7 mouse cellular contexts compared by ENCODE assay signal in genomic region chr7:19748219-19749195, GRCm38 (mm10). TPM values are rescaled to one million over a fixed set of nuclear protein-coding genes. Genes with fewer than 3 reads are reported as not detected.
A peak's percentile ranks its signal among the peaks of the same experiment; 100 is the strongest.
DNase-seq lines count a peak whose midpoint lies in the region; ATAC-seq lines count a peak whose summit lies in the region.

No protein-coding gene starts in this region.

- peak; percentile 53 to 71 for DNase-seq in right cerebral cortex, postnatal 10 days (ENCODE audit: low spot score in 2 of 2)
- no peak for DNase-seq in right cerebral cortex, postnatal 25 days
- DNase-seq in embryo, embryonic 11 days, result peak; percentile 78
- DNase-seq in liver, embryonic 13.5 days, result no peak
- no peak for DNase-seq in MN1 (ENCODE audit: low spot score)

- ATAC-seq in hindbrain, embryonic 12.5 days (ENCODE audit: low FRiP score), result peak; percentile 27
- no peak for ATAC-seq in liver, embryonic 13.5 days (ENCODE audit: low read depth)
- ATAC-seq in neural tube, embryonic 13.5 days (ENCODE audit: low read depth), result peak; percentile 28

- peak overlapping the region; percentile 70 for H3K4me2 ChIP-seq in hindbrain, embryonic 12.5 days (replicated peaks)
- H3K4me2 ChIP-seq in liver, embryonic 13.5 days, result peak overlapping the region; percentile 98
- H3K4me2 ChIP-seq in neural tube, embryonic 13.5 days, result peak overlapping the region; percentile 90

- 1% methylated on average over 32 of the region's 32 CpGs for WGBS in hindbrain, embryonic 12.5 days
- WGBS in liver, embryonic 13.5 days (ENCODE audit: insufficient replicate concordance), result 1% methylated on average over 31 of the region's 32 CpGs
- 1% methylated on average over 32 of the region's 32 CpGs for WGBS in neural tube, embryonic 13.5 days

- H3K27ac ChIP-seq in hindbrain, embryonic 12.5 days, result peak overlapping the region; percentile 85
- H3K27ac ChIP-seq in liver, embryonic 13.5 days, result peak overlapping the region; percentile 76
- peak overlapping the region; percentile 85 for H3K27ac ChIP-seq in neural tube, embryonic 13.5 days (replicated peaks)

- no peaks in the 10 kb centered on the region for H3K9me3 ChIP-seq in hindbrain, embryonic 12.5 days (replicated peaks)
- H3K9me3 ChIP-seq in liver, embryonic 13.5 days (replicated peaks), result no peaks in the 10 kb centered on the region
- no peaks in the 10 kb centered on the region for H3K9me3 ChIP-seq in neural tube, embryonic 13.5 days

- H3K4me1 ChIP-seq in hindbrain, embryonic 12.5 days, result peaks cover 47% of the 10 kb centered on the region
- peaks cover 69% of the 10 kb centered on the region for H3K4me1 ChIP-seq in liver, embryonic 13.5 days (replicated peaks)
- peaks cover 50% of the 10 kb centered on the region for H3K4me1 ChIP-seq in neural tube, embryonic 13.5 days (replicated peaks)

- H3K4me3 ChIP-seq in hindbrain, embryonic 12.5 days, result peak overlapping the region; percentile 79
- H3K4me3 ChIP-seq in liver, embryonic 13.5 days (replicated peaks), result peak overlapping the region; percentile 73
- H3K4me3 ChIP-seq in neural tube, embryonic 13.5 days, result peak overlapping the region; percentile 85

- H3K36me3 ChIP-seq in hindbrain, embryonic 12.5 days, result peaks cover 5% of the 10 kb centered on the region; the same call in 1 of the 2 replicates
- no peaks in the 10 kb centered on the region for H3K36me3 ChIP-seq in liver, embryonic 13.5 days
- peaks cover 12% of the 10 kb centered on the region for H3K36me3 ChIP-seq in neural tube, embryonic 13.5 days

- peak overlapping the region; percentile 90 for H3K9ac ChIP-seq in hindbrain, embryonic 12.5 days
- H3K9ac ChIP-seq in liver, embryonic 13.5 days, result peak overlapping the region; percentile 83
- peak overlapping the region; percentile 93 for H3K9ac ChIP-seq in neural tube, embryonic 13.5 days

- no peaks in the 10 kb centered on the region for H3K27me3 ChIP-seq in hindbrain, embryonic 12.5 days
- H3K27me3 ChIP-seq in liver, embryonic 13.5 days, result no peaks in the 10 kb centered on the region
- no peaks in the 10 kb centered on the region for H3K27me3 ChIP-seq in neural tube, embryonic 13.5 days

RNA-seq across cellular contexts. Expression of gene Nectin2, which starts 1.8 kb away (rescaled TPM):
- 60.8 and 67.1 TPM in 2 replicates for polyA plus RNA-seq in hindbrain, embryonic 12.5 days (2016; fragmentation: Nextera tagmentation; extraction: Ambion mirVana)
- 17.9 and 18.2 TPM in 2 replicates for polyA plus RNA-seq in liver, embryonic 13.5 days (2015; fragmentation: Nextera tagmentation; extraction: Ambion mirVana)
- 54.6 and 56.2 TPM in 2 replicates for polyA plus RNA-seq in neural tube, embryonic 13.5 days (2015; fragmentation: Nextera tagmentation; extraction: Ambion mirVana)

RNA-seq across cellular contexts. Expression of gene Bcam, which starts 22.3 kb away (rescaled TPM):
- 21.0 and 25.1 TPM in 2 replicates for polyA plus RNA-seq in hindbrain, embryonic 12.5 days (2016; fragmentation: Nextera tagmentation; extraction: Ambion mirVana)
- polyA plus RNA-seq in liver, embryonic 13.5 days (2015; fragmentation: Nextera tagmentation; extraction: Ambion mirVana), result 7.2 and 7.9 TPM in 2 replicates
- 14.2 and 16.6 TPM in 2 replicates for polyA plus RNA-seq in neural tube, embryonic 13.5 days (2015; fragmentation: Nextera tagmentation; extraction: Ambion mirVana)

RNA-seq across cellular contexts. Expression of gene Tomm40, which starts 33.3 kb away (rescaled TPM):
- polyA plus RNA-seq in hindbrain, embryonic 12.5 days (2016; fragmentation: Nextera tagmentation; extraction: Ambion mirVana), result 136 and 138 TPM in 2 replicates
- 125 and 138 TPM in 2 replicates for polyA plus RNA-seq in liver, embryonic 13.5 days (2015; fragmentation: Nextera tagmentation; extraction: Ambion mirVana)
- polyA plus RNA-seq in neural tube, embryonic 13.5 days (2015; fragmentation: Nextera tagmentation; extraction: Ambion mirVana), result 117 and 134 TPM in 2 replicates

RNA-seq across cellular contexts. Expression of gene Cblc, which starts 48.1 kb away (rescaled TPM):
- 1.0 and 1.3 TPM in 2 replicates for polyA plus RNA-seq in hindbrain, embryonic 12.5 days (2016; fragmentation: Nextera tagmentation; extraction: Ambion mirVana)
- polyA plus RNA-seq in liver, embryonic 13.5 days (2015; fragmentation: Nextera tagmentation; extraction: Ambion mirVana), result 1.2 and 1.3 TPM in 2 replicates
- polyA plus RNA-seq in neural tube, embryonic 13.5 days (2015; fragmentation: Nextera tagmentation; extraction: Ambion mirVana), result not detected in 2 replicates

RNA-seq across cellular contexts. Expression of gene Apoe, which starts 49.5 kb away (rescaled TPM):
- 228 and 246 TPM in 2 replicates for polyA plus RNA-seq in hindbrain, embryonic 12.5 days (2016; fragmentation: Nextera tagmentation; extraction: Ambion mirVana)
- 1,390 and 1,411 TPM in 2 replicates for polyA plus RNA-seq in liver, embryonic 13.5 days (2015; fragmentation: Nextera tagmentation; extraction: Ambion mirVana)
- 408 and 440 TPM in 2 replicates for polyA plus RNA-seq in neural tube, embryonic 13.5 days (2015; fragmentation: Nextera tagmentation; extraction: Ambion mirVana)

Comparison
In these comparisons a context has a peak if more than half of its experiments do, and no peak if none do; other contexts are left out.
1. DNase-seq: peak in right cerebral cortex, postnatal 10 days (2 of 2) and embryo, embryonic 11 days (single experiment); none in right cerebral cortex, postnatal 25 days (single experiment), liver, embryonic 13.5 days (single experiment) and MN1 (single experiment).
2. Peak in every context shown above with its lines, with median percentiles within 50 percentile points of each other: H3K27ac ChIP-seq, H3K4me2 ChIP-seq, H3K4me3 ChIP-seq and H3K9ac ChIP-seq.